Mouse (Mus musculus): ENCODE measurements around the gene Noc2l.

DNA sequence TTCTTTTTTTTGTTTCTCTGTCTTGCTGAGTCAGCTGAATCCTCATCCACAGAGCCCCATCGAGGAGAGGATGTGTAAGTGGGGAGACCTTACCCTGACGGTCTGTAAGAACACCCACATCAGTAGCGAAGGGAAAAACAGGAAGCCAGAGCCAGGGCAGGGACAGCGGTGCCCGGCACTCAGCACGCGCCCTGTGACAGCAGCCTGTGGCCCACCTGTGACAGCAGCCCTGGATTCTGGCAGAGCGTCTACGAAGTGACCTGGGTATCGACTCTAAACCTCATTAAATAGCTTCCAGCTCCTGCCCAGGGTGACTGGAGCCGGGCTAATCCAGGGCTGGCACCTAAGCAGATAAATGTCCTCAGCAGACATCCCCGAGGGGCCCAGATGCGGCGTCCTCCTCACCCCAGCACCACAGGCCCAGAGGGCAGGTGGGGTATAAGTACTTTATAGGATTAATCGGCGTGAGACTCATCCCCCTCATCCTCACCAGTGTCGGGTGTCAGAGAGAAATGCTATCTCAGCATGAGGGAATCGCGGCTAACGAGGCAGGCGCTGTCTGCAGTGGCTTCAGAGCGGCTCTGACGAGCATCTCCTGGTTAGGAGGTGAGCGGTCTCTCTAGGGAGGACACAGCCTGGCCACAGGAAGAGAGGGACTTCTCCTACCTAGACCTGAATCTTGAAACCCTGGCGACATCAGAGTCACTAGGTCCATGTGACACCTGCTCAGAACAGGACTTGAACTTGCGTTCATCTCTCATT, 19.4 kb downstream of the Noc2l start, which contains the start of gene Samd11:
- TF ChIP-seq JUND (conservative IDR thresholded peaks at IDR 0.05; ENCODE audit: low read depth, low read length) (no peak), CTCF (conservative IDR thresholded peaks at IDR 0.05 in 1 of 2, IDR thresholded peaks at IDR 0.05 in 1 of 2; ENCODE audit: low read depth in 2 of 2, low read length in 2 of 2) (no peak), NRF1 (IDR thresholded peaks at IDR 0.05; ENCODE audit: low read depth, low read length) (no peak), MAX (IDR thresholded peaks at IDR 0.05; ENCODE audit: low read length) (no peak), HCFC1 (IDR thresholded peaks at IDR 0.05; ENCODE audit: low read depth, low read length) (no peak), ZNF384 (IDR thresholded peaks at IDR 0.05; ENCODE audit: low read depth, low read length) (no peak), ZKSCAN1 (IDR thresholded peaks at IDR 0.05; ENCODE audit: borderline replicate concordance, low read depth, low read length) (no peak), NELFE (IDR thresholded peaks at IDR 0.05; ENCODE audit: low read depth, low read length) (no peak), KAT2A (IDR thresholded peaks at IDR 0.05; ENCODE audit: insufficient replicate concordance, low read length) (no peak)

Data from CH12.LX (cell line).